Mouse (Mus musculus) hindbrain, embryonic 14.5 days (tissue): Measurements from ENCODE around the gene Zp1. TPM values are rescaled to one million over a fixed set of nuclear protein-coding genes. Genes with fewer than 3 reads are reported as not detected.
A peak's percentile ranks its signal among the peaks of the same experiment; 100 is the strongest.

Experiments used
- ATAC-seq: fragments of 200-750 bp; cut with Nextera tagmentation; 2 replicates; pipeline ENCODE4 v1.8.0; 2017; ENCODE audit warnings: moderate number of reproducible peaks, mild to moderate bottlenecking, moderate TSS enrichment, moderate library complexity; ENCODE audit not compliant: low FRiP score
- DNase-seq: peaks from one replicate; pipeline ENCODE4 v3.0.0-alpha.2; 2015; ENCODE audit warnings: low spot score
- H3K27ac ChIP-seq: fragments of 300-500 bp; sonication (generic); 2 replicates; pipeline ENCODE4 v1.5.1; 2014; ENCODE audit warnings: mild to moderate bottlenecking, moderate library complexity
- H3K27me3 ChIP-seq: fragments of 300-500 bp; sonication (generic); 2 replicates; pipeline ENCODE4 v1.6.1; 2014; ENCODE audit warnings: mild to moderate bottlenecking, low read length, mixed read lengths; ENCODE audit not compliant: control insufficient read depth, insufficient read depth
- H3K36me3 ChIP-seq: fragments of 300-500 bp; sonication (generic); replicated peaks from 2 replicates; pipeline ENCODE4 v1.6.1; 2014; ENCODE audit not compliant: control insufficient read depth, insufficient read depth
- H3K4me1 ChIP-seq: fragments of 300-500 bp; sonication (generic); replicated peaks from 2 replicates; pipeline ENCODE4 v1.6.1; 2014; ENCODE audit warnings: antibody characterized with exemption, low read length, mixed read lengths; ENCODE audit not compliant: control insufficient read depth, insufficient read depth
- H3K4me2 ChIP-seq: fragments of 300-500 bp; sonication (generic); replicated peaks from 2 replicates; pipeline ENCODE4 v1.6.1; 2014; ENCODE audit warnings: mild to moderate bottlenecking, moderate library complexity
- H3K4me3 ChIP-seq: fragments of 300-500 bp; sonication (generic); replicated peaks from 2 replicates; pipeline ENCODE4 v1.5.1; 2014; ENCODE audit warnings: mild to moderate bottlenecking, low read length
- H3K9ac ChIP-seq: fragments of 300-500 bp; sonication (generic); 2 replicates; pipeline ENCODE4 v1.6.1; 2014
- H3K9me3 ChIP-seq: fragments of 300-500 bp; sonication (generic); 2 replicates; pipeline ENCODE4 v1.6.1; 2016; ENCODE audit warnings: low read length; ENCODE audit not compliant: control insufficient read depth
- WGBS: fragments of 180-500 bp; shearing (Covaris S2); extraction: QIAGEN DNeasy Blood & Tissue Kit; methylation state at CpG from one replicate; pipeline ENCODE4 v1.1.7; 2014; 5-methylcytosine and 5-hydroxymethylcytosine counted together
- polyA plus RNA-seq: library from polyadenylated mRNA; unstranded; fragments of >200 nt; fragmentation: Nextera tagmentation; extraction: Ambion mirVana; gene quantifications from 2 replicates; pipeline ENCODE4 v1.2.1, GENCODE M21; 2014

The Zp1 gene
- polyA plus RNA-seq, 1 experiment from 2014 or later, result 0.47 TPM

- DNase-seq (no peak), ATAC-seq (no peak)
- Histone ChIP-seq H3K27me3 (no peaks in the 10 kb centered on the region), H3K9me3 (no peaks in the 10 kb centered on the region), H3K36me3 (no peaks in the 10 kb centered on the region), H3K4me1 (no peaks in the 10 kb centered on the region), H3K4me2 (no peak overlapping the region), H3K9ac (no peak overlapping the region), H3K27ac (no peak overlapping the region), H3K4me3 (no peak overlapping the region)
- WGBS, result 91% methylated on average over 2 of the region's 2 CpGs
Observed at GRCm38 (mm10) chr19:10930641-10931040, 10.2 kb upstream of the Zp1 start.

DNA sequence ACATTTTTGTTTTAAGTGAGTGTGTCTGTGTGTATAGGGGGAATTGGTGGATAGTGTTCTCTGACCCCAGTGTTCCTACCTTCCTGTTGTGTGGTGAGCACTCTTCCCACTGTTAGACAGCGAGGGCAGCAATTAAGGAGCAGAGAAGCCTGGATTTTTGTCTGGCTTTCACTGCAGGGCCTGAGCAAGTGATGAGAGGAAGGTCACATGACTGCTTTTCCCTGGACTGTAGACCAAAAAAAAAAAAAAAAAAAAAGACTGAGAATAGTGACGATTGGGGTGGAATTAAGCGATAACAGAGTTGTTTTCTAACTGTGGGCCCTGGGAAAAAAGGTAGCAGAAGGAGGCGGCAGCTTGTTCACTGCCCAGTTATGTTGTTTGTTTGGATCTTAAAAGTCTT, 6.2 kb upstream of the Zp1 start:
- Histone ChIP-seq H3K36me3 (no peaks in the 10 kb centered on the region), H3K27ac (no peak overlapping the region), H3K9ac (no peak overlapping the region), H3K4me2 (no peak overlapping the region), H3K4me3 (no peak overlapping the region), H3K4me1 (no peaks in the 10 kb centered on the region), H3K9me3 (no peaks in the 10 kb centered on the region), H3K27me3 (no peaks in the 10 kb centered on the region)
- WGBS, result 31% methylated on average over 4 of the region's 4 CpGs
- no peak for ATAC-seq
- DNase-seq, result no peak

DNA sequence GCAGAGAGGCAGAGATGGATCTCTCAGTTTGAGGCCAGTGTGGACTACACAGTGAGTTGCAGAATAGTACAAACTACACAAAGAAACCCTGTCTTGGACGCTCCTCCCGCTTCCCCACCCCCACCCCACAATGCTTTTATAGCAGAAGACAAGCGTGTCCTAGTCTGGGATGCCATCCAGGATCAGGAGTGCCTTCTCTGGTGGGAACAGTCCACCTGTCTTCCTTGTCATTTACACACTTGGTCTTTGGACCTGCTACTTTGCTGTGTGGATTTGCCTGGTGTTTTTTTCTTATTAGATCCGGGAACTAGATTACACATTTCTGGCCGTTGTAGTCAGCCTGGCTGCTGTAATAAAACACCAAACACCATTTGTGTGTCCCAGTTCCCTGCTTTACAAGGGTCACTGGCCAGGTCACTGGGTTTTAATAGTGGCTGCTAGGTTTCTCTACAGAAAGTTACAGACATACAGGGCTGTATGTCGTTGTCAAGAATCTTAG, 5.7 kb upstream of the Zp1 start:
- DNase-seq (no peak), ATAC-seq (no peak; the same call in 1 of the 2 replicates)
- Histone ChIP-seq H3K27me3 (no peaks in the 10 kb centered on the region), H3K36me3 (no peaks in the 10 kb centered on the region), H3K4me1 (no peaks in the 10 kb centered on the region), H3K27ac (no peak overlapping the region), H3K4me3 (no peak overlapping the region), H3K9ac (no peak overlapping the region), H3K4me2 (no peak overlapping the region), H3K9me3 (no peaks in the 10 kb centered on the region)
- WGBS, result 10% methylated on average over 6 of the region's 6 CpGs

GRCm38 (mm10) chr19:10924220-10924619, 3.8 kb upstream of the Zp1 start:
- ATAC-seq, result no peak
- Histone ChIP-seq H3K4me1 (no peaks in the 10 kb centered on the region), H3K27ac (no peak overlapping the region), H3K9ac (no peak overlapping the region), H3K4me2 (no peak overlapping the region), H3K4me3 (no peak overlapping the region), H3K9me3 (no peaks in the 10 kb centered on the region), H3K36me3 (no peaks in the 10 kb centered on the region), H3K27me3 (no peaks in the 10 kb centered on the region)
- no peak for DNase-seq
- 61% methylated on average over 4 of the region's 4 CpGs for WGBS

DNA sequence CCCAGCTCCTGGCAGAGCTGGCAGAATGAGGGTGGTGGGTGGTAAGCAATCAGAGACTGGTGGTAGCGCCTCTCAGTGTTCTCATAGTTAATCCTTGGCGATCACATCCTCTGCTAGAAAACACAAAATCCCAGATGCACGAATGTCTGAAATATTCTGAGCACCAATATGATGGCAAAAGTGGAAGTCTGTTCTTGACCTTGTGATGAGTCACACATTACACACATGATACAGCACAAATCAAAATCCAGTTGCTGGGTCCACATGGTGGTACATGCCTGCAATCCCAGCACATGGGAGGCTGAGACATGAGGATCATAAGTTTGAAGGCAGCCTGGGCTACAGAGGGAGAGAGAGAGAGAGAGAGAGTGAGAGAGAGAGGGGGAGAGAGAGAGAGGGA, 626 bp upstream of the Zp1 start:
- no peaks in the 10 kb centered on the region for H3K9me3 ChIP-seq
- H3K4me2 ChIP-seq, result no peak overlapping the region
- WGBS, result 77% methylated on average over 3 of the region's 3 CpGs

GRCm38 (mm10) chr19:10918321-10918991, 2.0 kb downstream of the Zp1 start:
- H3K27me3 ChIP-seq, result no peaks in the 10 kb centered on the region
- DNase-seq (no peak), ATAC-seq (0 out of 2 replicates have a peak, but pooled peaks have one; percentile 34)
- H3K9me3 ChIP-seq, result no peaks in the 10 kb centered on the region
- no peak overlapping the region for H3K4me3 ChIP-seq
- WGBS, result 84% methylated on average over 10 of the region's 10 CpGs
- no peak overlapping the region for H3K9ac ChIP-seq
- no peaks in the 10 kb centered on the region for H3K36me3 ChIP-seq
- H3K4me2 ChIP-seq, result no peak overlapping the region
- H3K27ac ChIP-seq, result no peak overlapping the region
- no peaks in the 10 kb centered on the region for H3K4me1 ChIP-seq

More for the DNA sequence above, 626 bp upstream of the Zp1 start:
- ATAC-seq, result no peak
- Histone ChIP-seq H3K27me3 (no peaks in the 10 kb centered on the region), H3K36me3 (no peaks in the 10 kb centered on the region), H3K4me3 (no peak overlapping the region), H3K4me1 (no peaks in the 10 kb centered on the region), H3K9ac (no peak overlapping the region), H3K27ac (no peak overlapping the region)
- DNase-seq, result no peak

DNA sequence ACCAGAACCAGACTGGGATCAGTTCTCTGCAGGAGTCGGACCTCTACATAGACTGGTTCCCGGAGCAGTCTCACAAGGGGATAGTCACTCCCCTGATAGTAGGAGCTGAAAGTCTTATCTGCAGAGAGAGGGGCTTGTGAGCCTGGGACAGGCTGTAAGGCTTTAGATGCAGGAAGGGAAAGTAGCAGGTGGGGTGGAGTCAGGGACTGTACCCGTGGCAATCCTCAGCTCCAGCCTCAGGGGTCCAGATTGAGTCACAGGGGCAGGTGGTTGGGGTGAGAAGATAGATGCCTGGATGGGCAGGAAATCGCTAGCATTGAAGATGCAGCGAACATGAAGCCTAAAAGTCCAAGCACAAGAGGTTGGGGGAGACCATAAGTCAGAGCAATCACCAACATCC, 3.9 kb downstream of the Zp1 start:
- H3K4me3 ChIP-seq, result no peak overlapping the region
- H3K36me3 ChIP-seq, result no peaks in the 10 kb centered on the region
- H3K4me2 ChIP-seq, result no peak overlapping the region
- no peaks in the 10 kb centered on the region for H3K27me3 ChIP-seq
- H3K4me1 ChIP-seq, result no peaks in the 10 kb centered on the region
- no peak overlapping the region for H3K27ac ChIP-seq
- ATAC-seq (no peak), DNase-seq (no peak)
- WGBS, result 59% methylated on average over 5 of the region's 5 CpGs
- no peaks in the 10 kb centered on the region for H3K9me3 ChIP-seq
- no peak overlapping the region for H3K9ac ChIP-seq

DNA sequence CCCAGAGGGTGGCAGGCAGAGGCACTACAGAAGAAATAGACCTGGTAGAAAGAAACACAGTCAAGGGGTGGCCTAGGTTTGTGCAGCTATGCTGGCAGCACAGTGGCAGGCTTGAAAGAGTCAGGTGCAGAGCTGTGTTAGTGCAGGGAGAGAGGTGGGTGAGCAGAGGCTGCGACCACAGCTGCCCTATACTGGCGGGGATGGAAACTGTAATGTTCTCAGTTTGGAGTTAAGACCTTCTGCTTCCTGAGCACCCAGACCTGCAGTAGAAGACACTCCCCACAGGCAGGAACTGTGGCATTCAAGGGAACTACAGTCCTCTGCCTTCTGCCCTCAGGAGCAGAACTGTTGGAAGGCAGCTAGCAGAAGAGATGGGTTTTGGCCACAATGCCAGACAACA, 5.6 kb downstream of the Zp1 start:
- H3K4me1 ChIP-seq, result no peaks in the 10 kb centered on the region
- no peak overlapping the region for H3K9ac ChIP-seq
- 93% methylated on average over 2 of the region's 2 CpGs for WGBS
- H3K36me3 ChIP-seq, result no peaks in the 10 kb centered on the region
- no peak overlapping the region for H3K27ac ChIP-seq
- H3K27me3 ChIP-seq, result no peaks in the 10 kb centered on the region
- no peak overlapping the region for H3K4me2 ChIP-seq
- no peaks in the 10 kb centered on the region for H3K9me3 ChIP-seq
- DNase-seq (no peak), ATAC-seq (no peak)
- H3K4me3 ChIP-seq, result no peak overlapping the region

DNA sequence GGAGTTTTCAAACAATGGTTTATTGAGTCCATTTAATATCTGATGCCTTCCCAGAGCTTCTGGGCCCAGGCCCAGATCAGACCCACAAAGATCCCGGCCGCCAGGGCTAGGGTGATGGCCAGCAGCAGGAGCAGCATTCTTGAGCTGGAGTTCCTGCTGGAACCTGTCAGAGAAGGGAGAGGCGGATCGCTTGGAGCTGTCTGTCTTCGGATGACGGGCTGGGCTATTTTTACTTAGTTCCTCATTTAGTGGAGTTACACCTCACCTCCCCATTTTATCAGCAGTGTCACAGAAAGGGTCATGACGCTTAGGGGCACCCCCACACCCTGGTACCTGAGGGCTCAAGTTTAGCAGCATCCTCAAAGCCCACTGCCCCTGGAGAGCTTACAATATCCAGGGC, 6.1 kb downstream of the Zp1 start:
- DNase-seq (no peak), ATAC-seq (no peak)
- no peak overlapping the region for H3K4me3 ChIP-seq
- no peak overlapping the region for H3K4me2 ChIP-seq
- no peaks in the 10 kb centered on the region for H3K4me1 ChIP-seq
- H3K27ac ChIP-seq, result no peak overlapping the region
- no peaks in the 10 kb centered on the region for H3K27me3 ChIP-seq
- no peaks in the 10 kb centered on the region for H3K36me3 ChIP-seq
- no peak overlapping the region for H3K9ac ChIP-seq
- 81% methylated on average over 7 of the region's 7 CpGs for WGBS
- no peaks in the 10 kb centered on the region for H3K9me3 ChIP-seq
